Mouse (Mus musculus): ENCODE measurements at regions not wholly inside any gene's neighbourhood (a gene's known extent, or its start where the extent isn't known, plus 50 kb on each side); places are given as distances from the start of the nearest gene placed in this dataset.
"Not testable (repeated sequence)": the region's sequence is repeated elsewhere in the genome, so short reads cannot be mapped to it uniquely, and the experiment has no call there.

DNA sequence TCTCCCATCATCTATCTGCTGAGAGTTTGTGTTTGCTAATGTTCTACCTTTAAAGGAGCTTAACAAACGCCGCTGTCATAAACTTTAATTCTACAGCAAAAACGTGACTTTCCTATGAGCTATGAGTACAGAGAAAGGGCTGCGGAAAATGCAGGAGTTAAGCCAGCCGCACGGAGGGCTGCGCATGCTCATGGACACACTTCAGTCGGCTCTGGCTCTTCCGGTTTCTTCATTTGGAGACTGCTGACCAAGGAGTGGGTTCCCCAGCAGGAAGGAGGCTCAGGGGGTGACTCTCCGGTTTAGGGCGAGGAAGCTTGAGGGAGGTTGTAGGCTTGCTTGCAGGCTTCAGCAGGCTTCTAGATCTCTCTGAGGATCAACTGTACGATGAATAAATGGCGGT is 59.3 kb downstream of the Sox2 start:
- DNase-seq, result peak in 1 of 2 experiments; percentile 2

- DNase-seq, result not testable (repeated sequence)
Observed at GRCm38 (mm10) chr3:34712137-34712536, 61.9 kb downstream of the Sox2 start.

GRCm38 (mm10) chr3:34722506-34722905 is 72.3 kb downstream of the Sox2 start:
- no peak for DNase-seq

DNA sequence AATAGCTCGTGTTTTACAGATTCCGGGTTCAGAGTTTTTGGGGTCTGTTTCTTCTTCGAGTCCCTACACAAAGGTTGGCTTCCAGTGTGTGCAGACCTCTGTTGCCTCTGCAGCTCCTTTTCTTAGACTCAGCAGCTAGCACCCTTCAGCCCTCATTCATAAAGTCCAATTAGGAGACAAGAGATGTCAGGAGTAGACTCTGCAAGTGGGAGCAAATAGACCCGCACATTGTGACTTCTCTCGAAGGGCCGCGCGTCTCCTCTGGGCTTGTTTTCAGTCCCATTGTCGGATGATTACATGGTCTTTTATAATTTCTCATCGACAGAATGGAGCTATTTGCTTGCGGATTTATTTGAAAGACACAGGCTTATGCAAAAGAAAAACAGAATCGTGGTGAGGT is 76.8 kb downstream of the Sox2 start:
- no peak for DNase-seq

- no peak for DNase-seq
Observed at GRCm38 (mm10) chr3:34728282-34728681, 78.1 kb downstream of the Sox2 start.

DNA sequence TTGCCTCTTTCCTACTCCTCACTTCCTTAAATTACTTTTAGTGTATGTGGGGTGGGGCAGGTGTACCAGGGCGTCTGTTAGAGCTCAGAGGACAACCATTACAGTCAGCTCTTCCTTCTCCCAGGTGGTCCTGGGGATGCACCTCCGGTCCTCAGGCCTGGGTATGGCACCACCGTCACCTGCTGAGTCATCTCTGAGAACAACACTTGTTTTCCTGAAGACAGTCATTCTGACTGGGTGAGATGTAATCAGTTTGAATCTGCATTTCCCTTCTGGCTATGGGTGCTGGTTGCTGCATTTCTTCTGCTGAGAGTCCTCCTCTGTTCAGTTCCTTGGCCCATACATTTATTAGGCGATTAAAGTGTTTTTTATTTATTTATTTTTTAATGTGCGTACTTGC is 84.8 kb downstream of the Sox2 start:
- DNase-seq, result no peak

DNA sequence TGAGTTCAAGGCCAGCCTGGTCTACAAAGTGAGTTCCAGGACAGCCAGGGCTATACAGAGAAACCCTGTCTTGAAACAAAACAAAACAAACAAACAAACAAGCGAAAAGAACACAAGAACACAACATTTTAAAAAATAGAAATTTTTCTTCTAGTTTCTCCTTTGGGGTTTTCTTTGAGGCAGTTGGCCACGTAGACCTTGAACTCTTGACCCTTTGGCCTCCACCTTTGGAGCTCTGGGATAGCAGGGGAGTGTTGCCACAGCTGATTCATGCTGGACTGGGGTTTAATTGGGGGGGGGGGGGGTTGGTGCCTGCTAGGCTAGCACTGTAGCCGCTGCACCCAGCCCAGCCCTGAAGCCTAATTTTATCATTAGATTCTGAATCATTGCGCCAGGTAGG is 87.8 kb downstream of the Sox2 start:
- no peak for DNase-seq

DNA sequence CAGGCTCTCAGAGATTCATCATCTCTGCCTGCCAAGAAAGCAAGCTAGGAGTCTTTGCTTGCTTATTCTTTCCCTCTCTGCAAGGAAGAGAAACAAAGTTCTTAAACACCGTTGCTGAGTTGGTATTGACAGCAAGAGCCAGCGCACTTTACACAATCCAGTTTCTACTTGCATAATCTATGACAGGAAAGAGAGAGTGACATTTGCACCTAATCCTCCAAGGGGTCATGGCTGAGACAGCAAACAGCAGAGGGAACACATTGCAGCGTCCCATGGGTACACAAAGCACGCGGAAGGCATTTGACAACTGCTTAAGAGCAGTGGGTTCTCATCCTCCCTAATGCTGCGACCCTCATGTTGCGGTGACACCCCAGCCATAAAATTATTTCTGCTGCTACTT is 88.7 kb downstream of the Sox2 start:
- no peak for DNase-seq

DNA sequence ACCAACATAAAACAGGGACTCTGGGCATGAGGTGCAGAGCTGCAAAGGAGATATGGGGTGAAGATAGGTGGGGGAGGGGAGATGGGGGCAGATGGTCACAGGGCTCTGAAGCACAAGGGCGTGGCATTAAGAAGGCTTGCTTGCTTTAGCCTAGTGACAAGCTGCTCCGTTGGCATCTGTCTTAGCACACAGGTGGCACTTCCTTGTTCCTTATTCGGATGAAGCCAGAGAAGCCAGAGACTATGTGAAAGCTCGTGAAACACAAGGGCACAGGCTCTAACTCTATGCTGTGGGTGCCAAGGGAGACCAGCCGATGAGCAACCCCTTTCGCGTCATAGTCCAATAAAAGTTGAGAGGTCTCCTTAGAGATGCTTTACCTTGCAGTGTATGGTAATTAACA is 89.5 kb downstream of the Sox2 start:
- DNase-seq, result no peak

DNA sequence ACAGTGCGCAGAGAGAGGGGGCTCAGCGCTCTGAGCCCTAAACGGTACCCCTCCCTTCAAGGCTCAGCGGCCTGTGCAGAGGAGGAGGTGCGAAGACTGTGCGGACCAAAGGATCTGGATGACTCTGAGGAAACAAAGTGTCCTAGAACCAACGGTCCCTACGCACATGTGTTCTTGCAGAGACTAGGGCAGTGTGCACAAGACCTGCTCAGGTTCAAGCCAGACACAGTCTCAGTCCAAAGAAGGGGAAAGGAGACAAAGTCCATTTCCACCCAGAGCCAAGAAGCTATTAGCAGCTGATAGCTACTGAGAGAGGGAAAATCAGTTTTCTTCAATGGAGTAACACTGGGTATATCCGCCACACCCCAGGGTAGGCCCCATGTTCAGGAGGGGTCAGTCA is 89.9 kb downstream of the Sox2 start:
- DNase-seq, result no peak

DNA sequence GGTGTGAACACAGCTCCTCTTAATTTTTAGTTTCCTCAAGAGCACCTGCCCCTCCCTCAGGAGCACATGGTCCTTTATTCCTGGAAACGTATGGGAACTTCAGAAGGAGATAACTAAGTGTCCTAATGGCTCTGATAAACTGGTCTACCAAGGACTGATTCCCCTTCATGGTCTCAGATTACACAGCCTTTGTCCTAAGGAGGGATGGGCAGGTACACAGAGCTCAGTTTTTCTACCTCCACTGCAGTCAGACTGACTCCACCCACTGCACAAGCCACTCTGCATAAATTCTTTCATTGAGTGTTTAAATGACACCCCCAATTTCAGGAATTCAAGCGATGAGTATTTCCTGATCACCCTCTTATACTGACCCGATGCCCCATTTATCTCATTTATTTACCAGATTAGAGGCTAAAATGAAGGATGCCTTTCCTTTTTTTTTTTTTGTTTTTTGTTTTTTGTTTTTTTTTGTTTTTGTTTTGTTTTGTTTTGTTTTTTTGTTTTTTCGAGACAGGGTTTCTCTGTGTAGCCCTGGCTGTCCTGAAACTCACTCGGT is 95.1 kb downstream of the Sox2 start:
- DNase-seq, result no peak

- DNase-seq, result no peak
Observed at GRCm38 (mm10) chr3:34747499-34748093, 97.4 kb downstream of the Sox2 start.

- DNase-seq, result no peak
Observed at GRCm38 (mm10) chr3:34749989-34750388, 99.8 kb downstream of the Sox2 start.

GRCm38 (mm10) chr3:34751551-34751950 is 101.3 kb downstream of the Sox2 start:
- no peak for DNase-seq

- no peak for DNase-seq
Observed at GRCm38 (mm10) chr3:34753557-34753956, 103.4 kb downstream of the Sox2 start.

GRCm38 (mm10) chr3:34754781-34755180 is 104.6 kb downstream of the Sox2 start:
- DNase-seq, result no peak

DNA sequence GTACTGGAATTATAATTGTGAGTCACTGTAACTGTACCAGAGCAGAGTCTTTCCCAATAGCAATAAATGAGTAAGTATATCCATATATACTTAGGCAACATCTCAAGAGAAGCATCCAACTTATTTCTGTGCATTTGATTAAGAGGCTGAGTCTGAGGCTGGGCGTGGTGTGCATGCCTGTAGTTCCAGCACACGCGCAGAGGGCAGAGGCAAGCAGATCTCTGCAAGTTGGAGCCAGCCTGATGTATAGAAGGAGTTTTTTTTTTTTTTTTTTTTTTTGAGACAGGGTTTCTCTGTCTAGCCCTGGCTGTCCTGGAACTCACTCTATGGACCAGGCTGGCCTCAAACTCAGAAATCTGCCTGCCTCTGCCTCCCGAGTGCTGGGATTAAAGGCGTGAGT is 105.1 kb downstream of the Sox2 start:
- DNase-seq, result not testable (repeated sequence)

- DNase-seq, result no peak
Observed at GRCm38 (mm10) chr3:34756632-34757031, 106.4 kb downstream of the Sox2 start.

- no peak for DNase-seq
Observed at GRCm38 (mm10) chr3:34757130-34757529, 106.9 kb downstream of the Sox2 start.

GRCm38 (mm10) chr3:34757813-34758510 is 107.8 kb downstream of the Sox2 start:
- no peak for DNase-seq

- no peak for DNase-seq
Observed at GRCm38 (mm10) chr3:34759942-34760640, 109.9 kb downstream of the Sox2 start.

- DNase-seq, result no peak
Observed at GRCm38 (mm10) chr3:34761162-34761769, 111.1 kb downstream of the Sox2 start.

DNA sequence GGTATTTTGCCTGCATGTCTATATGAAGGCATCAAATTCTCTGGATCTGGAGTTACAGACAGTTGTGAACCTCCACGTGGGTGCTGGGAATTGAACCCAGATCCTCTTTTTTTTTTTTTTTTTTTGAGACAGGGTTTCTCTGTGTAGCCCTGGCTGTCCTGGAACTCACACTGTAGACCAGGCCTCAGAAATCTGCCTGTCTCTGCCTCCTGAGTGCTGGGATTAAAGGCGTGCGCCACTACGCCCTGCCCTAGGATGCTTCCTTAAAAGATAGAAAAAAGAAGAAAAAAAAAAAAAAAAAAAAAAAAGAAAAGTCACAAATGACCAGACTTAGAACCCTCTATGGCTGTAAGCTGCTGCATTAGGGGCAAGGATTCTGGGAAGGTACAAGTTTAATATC is 111.6 kb downstream of the Sox2 start:
- no peak for DNase-seq
